18 mouse cellular contexts compared by ENCODE assay signal in the genomic region with DNA sequence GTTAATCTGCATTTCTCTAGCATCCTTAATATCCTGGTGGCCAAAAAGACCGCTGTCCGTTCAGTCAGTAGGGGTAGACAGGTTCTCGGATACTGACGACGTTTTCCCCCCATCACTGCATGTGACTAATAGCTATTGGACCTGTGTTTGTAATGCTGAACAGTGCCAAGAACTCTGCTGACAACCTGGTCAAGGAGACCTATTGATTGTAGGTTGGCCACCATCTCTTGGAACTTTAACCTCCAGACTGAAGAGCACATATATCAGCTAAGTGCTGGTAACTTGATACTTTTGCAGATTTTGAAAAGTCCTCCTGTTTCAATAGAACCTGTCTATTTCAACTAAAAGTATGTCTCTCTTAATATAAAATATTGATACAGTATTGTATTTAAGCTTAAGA. TPM values are rescaled to one million over a fixed set of nuclear protein-coding genes. Genes with fewer than 3 reads are reported as not detected.
A peak's percentile ranks its signal among the peaks of the same experiment; 100 is the strongest.
DNase-seq lines count a peak whose midpoint lies in the region; ATAC-seq and TF ChIP-seq lines count a peak whose summit lies in the region.
"Had no signal": no experiment of that assay in that cellular context is flagged by ENCODE, and none has a peak within 500 bp of the region (broad histone marks: within the 10 kb centered on the region; RNA-seq: fewer than 3 reads in every experiment).

No protein-coding gene starts in this region.

- no peak overlapping the region for H3K9ac ChIP-seq in heart, adult 2 months (ENCODE audit: low read depth, low read length)
- no peak overlapping the region for H3K9ac ChIP-seq in liver, adult 2 months (ENCODE audit: low read depth, low read length)
- H3K9ac ChIP-seq in liver, embryonic 11.5 days (ENCODE audit: low read depth, low read length), result no peak overlapping the region
- H3K9ac ChIP-seq: embryonic facial prominence, embryonic 12.5 days; forebrain, embryonic 13.5 days; forebrain, embryonic 15.5 days had no signal

- H3K4me1 ChIP-seq in heart, adult 2 months (ENCODE audit: control insufficient read depth, insufficient read depth, low read length), result peaks cover 9% of the 10 kb centered on the region
- H3K4me1 ChIP-seq in liver, adult 2 months (ENCODE audit: control insufficient read depth, insufficient read depth, low read length), result peaks cover 19% of the 10 kb centered on the region
- peaks cover 4% of the 10 kb centered on the region for H3K4me1 ChIP-seq in liver, embryonic 11.5 days (replicated peaks; ENCODE audit: control insufficient read depth, insufficient read depth, low read length)
- H3K4me1 ChIP-seq: forebrain, embryonic 15.5 days had no signal

- H3K27ac ChIP-seq in heart, adult 2 months, result no peak overlapping the region
- H3K27ac ChIP-seq in layer of hippocampus, adult 2 months, result peak overlapping the region; percentile 90
- H3K27ac ChIP-seq in liver, adult 2 months (replicated peaks; ENCODE audit: insufficient read depth, low read depth, low read length), result peak overlapping the region; percentile 21; the same call in 1 of the 2 replicates
- H3K27ac ChIP-seq in liver, embryonic 11.5 days (ENCODE audit: low read depth, low read length), result no peak overlapping the region
- H3K27ac ChIP-seq: embryonic facial prominence, embryonic 10.5 days; embryonic facial prominence, embryonic 12.5 days; forebrain, embryonic 13.5 days; forebrain, embryonic 15.5 days had no signal

- peak; percentile 28 for DNase-seq in heart, adult 11 months
- no peak for DNase-seq in heart, adult 2 months
- no peak for DNase-seq in layer of hippocampus, adult 2 months (ENCODE audit: low spot score in 2 of 2)
- no peak for DNase-seq in layer of hippocampus, postnatal 14 days (ENCODE audit: low spot score in 2 of 2)
- peak; percentile 94 for DNase-seq in liver, adult 2 months (ENCODE audit: extremely low read depth, low read depth, low spot score)
- DNase-seq in liver, embryonic 11.5 days (ENCODE audit: low spot score), result no peak
- DNase-seq: adrenal gland, adult 8-10 months; adrenal gland, postnatal 14 days; adrenal gland, postnatal 36 days; B cell, adult 2 months had no signal

- intact Hi-C loops in heart, adult 2 months (cut with DNase I), result no loop called here

- WGBS in heart, adult 2 months, result 94% methylated on average over 5 of the region's 5 CpGs
- 38% methylated on average over 5 of the region's 5 CpGs for WGBS in liver, adult 2 months
- WGBS in liver, embryonic 11.5 days, result 79% methylated on average over 5 of the region's 5 CpGs

- H3K4me3 ChIP-seq in heart, adult 2 months, result no peak overlapping the region
- no peak overlapping the region for H3K4me3 ChIP-seq in layer of hippocampus, adult 2 months
- H3K4me3 ChIP-seq in liver, adult 2 months (ENCODE audit: insufficient read depth, low read depth, low read length), result no peak overlapping the region
- H3K4me3 ChIP-seq in liver, embryonic 11.5 days (ENCODE audit: low read depth, low read length), result no peak overlapping the region
- H3K4me3 ChIP-seq: embryonic facial prominence, embryonic 10.5 days; embryonic facial prominence, embryonic 12.5 days; forebrain, embryonic 13.5 days; forebrain, embryonic 15.5 days had no signal

- no peaks in the 10 kb centered on the region for H3K9me3 ChIP-seq in liver, embryonic 11.5 days (ENCODE audit: control insufficient read depth, low read length)
- H3K9me3 ChIP-seq: embryonic facial prominence, embryonic 10.5 days; embryonic facial prominence, embryonic 12.5 days; forebrain, embryonic 13.5 days; forebrain, embryonic 15.5 days had no signal

- ATAC-seq in liver, embryonic 11.5 days (replicated peaks; ENCODE audit: low FRiP score), result no peak
- ATAC-seq: activated CD4-positive, CD25-positive, alpha-beta regulatory T cell, adult 4 months; CD4-positive, CD25-positive, alpha-beta regulatory T cell, adult 4 months; Patski had no signal

- no peak for TF ChIP-seq EP300 in heart, adult 2 months (IDR thresholded peaks at IDR 0.05; ENCODE audit: insufficient read depth, low read depth, low read length)

- no peak overlapping the region for H3K4me2 ChIP-seq in liver, embryonic 11.5 days
- H3K4me2 ChIP-seq: embryonic facial prominence, embryonic 12.5 days; forebrain, embryonic 13.5 days; forebrain, embryonic 15.5 days had no signal

- H3K27me3 ChIP-seq in heart, adult 2 months (ENCODE audit: control insufficient read depth, insufficient read depth, low read length), result no peaks in the 10 kb centered on the region
- H3K27me3 ChIP-seq in liver, adult 2 months (ENCODE audit: control insufficient read depth, insufficient read depth, low read length), result no peaks in the 10 kb centered on the region
- H3K27me3 ChIP-seq in liver, embryonic 11.5 days (replicated peaks; ENCODE audit: control insufficient read depth, insufficient read depth, low read length), result no peaks in the 10 kb centered on the region
- H3K27me3 ChIP-seq: CH12.LX; embryonic facial prominence, embryonic 12.5 days; forebrain, embryonic 13.5 days; forebrain, embryonic 15.5 days; Patski had no signal

- peaks cover 3% of the 10 kb centered on the region for H3K79me2 ChIP-seq in heart, adult 2 months (replicated peaks; ENCODE audit: control insufficient read depth, insufficient read depth, low read length)
- H3K79me2 ChIP-seq in liver, adult 2 months (ENCODE audit: control insufficient read depth, insufficient read depth, low read length), result peaks cover 12% of the 10 kb centered on the region

- TF ChIP-seq CTCF in heart, adult 2 months (IDR thresholded peaks at IDR 0.05), result no peak
- TF ChIP-seq CTCF in layer of hippocampus, adult 2 months (conservative IDR thresholded peaks at IDR 0.05), result no peak
- TF ChIP-seq CTCF in liver, adult 2 months (IDR thresholded peaks at IDR 0.05; ENCODE audit: low read depth, low read length), result no peak

- H3K36me3 ChIP-seq in heart, adult 2 months (ENCODE audit: control insufficient read depth, insufficient read depth, low read length), result no peaks in the 10 kb centered on the region
- H3K36me3 ChIP-seq in liver, adult 2 months (ENCODE audit: control insufficient read depth, insufficient read depth, low read length), result peaks cover 6% of the 10 kb centered on the region
- no peaks in the 10 kb centered on the region for H3K36me3 ChIP-seq in liver, embryonic 11.5 days (ENCODE audit: control insufficient read depth, insufficient read depth, low read length)

- TF ChIP-seq POLR2A in heart, adult 2 months (IDR thresholded peaks at IDR 0.05; ENCODE audit: insufficient read depth, low read depth, low read length), result no peak
- TF ChIP-seq POLR2A in liver, adult 2 months (IDR thresholded peaks at IDR 0.05; ENCODE audit: extremely low read depth, insufficient read depth, low read length), result no peak

RNA-seq across cellular contexts. Expression of gene Rap2a, which starts 22.5 kb away (rescaled TPM):
- total RNA-seq in heart, adult 2 months (2021), result 1 to 10 TPM; 8.9 to 9.3 TPM
- polyA plus RNA-seq in heart, adult 2 months (2012; rRNA removed), result 8.5 and 11.1 TPM in 2 replicates
- total RNA-seq in layer of hippocampus, adult 2 months (2021), result 10 to 100 TPM; 74.0 to 78.6 TPM
- total RNA-seq in layer of hippocampus, postnatal 14 days (2021), result 10 to 100 TPM; 93.6 to 96.1 TPM
- 7.4 and 10.3 TPM in 2 replicates for total RNA-seq in liver, adult 2 months (2014; rRNA removed)
- polyA plus RNA-seq in liver, adult 2 months (2012; rRNA removed), result 10.7 and 12.7 TPM in 2 replicates
- polyA plus RNA-seq in liver, embryonic 11.5 days (2014; fragmentation: Nextera tagmentation; extraction: Ambion mirVana), result 6.8 and 7.8 TPM in 2 replicates

Comparison
In these comparisons a context has a peak if more than half of its experiments do, and no peak if none do; other contexts are left out.
1. DNase-seq: peak in heart, adult 11 months (single experiment) and liver, adult 2 months (single experiment); none in heart, adult 2 months (0 of 2), layer of hippocampus, adult 2 months (0 of 2), layer of hippocampus, postnatal 14 days (0 of 2) and liver, embryonic 11.5 days (single experiment).
2. H3K27ac ChIP-seq: peak in layer of hippocampus, adult 2 months (single experiment) and liver, adult 2 months (single experiment); none in heart, adult 2 months (single experiment) and liver, embryonic 11.5 days (single experiment).